Mouse (Mus musculus): ENCODE data around the gene Hpd. TPM values are rescaled to one million over a fixed set of nuclear protein-coding genes. Genes with fewer than 3 reads are reported as not detected.
A peak's percentile ranks its signal among the peaks of the same experiment; 100 is the strongest.

The Hpd gene
- total RNA-seq, 2 experiments from 2014 or later = 0.42 to 2.4 TPM

DNA sequence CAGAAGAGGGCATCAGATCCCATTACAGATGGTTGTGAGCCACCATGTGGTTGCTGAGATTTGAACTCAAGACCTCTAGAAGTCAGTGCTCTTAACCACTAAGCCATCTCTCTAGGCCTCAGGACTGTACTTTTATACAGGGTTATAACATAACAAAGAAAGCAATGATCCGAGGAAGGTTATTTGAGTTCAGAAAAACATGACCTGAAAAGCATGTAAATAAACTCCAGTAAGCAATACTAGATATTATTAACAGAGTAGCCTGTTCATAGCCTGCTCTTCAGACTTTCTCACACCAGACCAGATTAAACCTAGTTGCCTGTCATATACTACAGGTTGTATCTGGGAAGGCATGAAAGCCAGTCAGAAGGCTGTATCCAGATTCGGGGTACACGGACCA lies 4.8 kb upstream of the Hpd start:
- no peak for DNase-seq (ENCODE audit: low spot score in 2 of 2)

DNA sequence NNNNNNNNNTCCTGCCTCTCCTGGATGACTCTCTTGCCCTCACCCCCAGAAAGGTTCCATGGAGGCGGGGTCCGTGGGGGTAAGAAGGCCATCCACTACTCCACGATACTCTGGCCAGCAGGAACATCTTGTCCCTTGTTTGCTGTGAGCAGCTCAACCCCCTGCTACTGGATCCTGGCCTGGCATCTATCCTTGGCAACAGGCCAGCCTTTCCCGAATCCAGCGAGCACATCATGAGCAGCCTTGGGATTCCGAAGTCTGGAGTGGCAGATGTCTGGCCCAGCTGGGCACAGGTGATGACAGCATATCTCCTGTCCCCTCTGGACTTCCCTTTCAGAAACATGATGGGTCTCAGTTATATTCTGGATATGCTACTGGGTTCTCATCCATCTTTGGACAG lies 3.4 kb upstream of the Hpd start:
- DNase-seq (ENCODE audit: low spot score in 2 of 2) = no peak

DNA sequence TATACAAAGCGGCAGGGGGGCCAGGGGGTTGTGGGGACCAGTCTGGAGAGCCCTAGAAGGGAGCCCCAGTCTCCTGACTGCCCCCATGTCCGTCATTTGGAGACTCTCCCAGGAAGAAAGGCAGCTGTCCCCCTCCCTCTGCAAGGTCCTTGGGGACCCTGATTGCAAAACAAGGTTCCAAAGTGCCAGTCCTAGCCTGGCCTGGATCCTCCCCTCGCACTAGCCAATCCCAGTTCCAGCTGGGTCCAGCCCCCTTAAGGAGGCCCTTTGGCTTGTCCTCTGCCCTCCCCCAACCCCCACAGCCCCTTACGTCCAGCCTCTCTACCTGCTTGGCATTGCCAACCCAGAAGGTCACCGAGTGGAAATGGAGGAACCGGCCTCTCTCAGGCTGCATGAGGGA lies 991 bp downstream of the Hpd start:
- no peak for DNase-seq (ENCODE audit: low spot score in 2 of 2)

DNA sequence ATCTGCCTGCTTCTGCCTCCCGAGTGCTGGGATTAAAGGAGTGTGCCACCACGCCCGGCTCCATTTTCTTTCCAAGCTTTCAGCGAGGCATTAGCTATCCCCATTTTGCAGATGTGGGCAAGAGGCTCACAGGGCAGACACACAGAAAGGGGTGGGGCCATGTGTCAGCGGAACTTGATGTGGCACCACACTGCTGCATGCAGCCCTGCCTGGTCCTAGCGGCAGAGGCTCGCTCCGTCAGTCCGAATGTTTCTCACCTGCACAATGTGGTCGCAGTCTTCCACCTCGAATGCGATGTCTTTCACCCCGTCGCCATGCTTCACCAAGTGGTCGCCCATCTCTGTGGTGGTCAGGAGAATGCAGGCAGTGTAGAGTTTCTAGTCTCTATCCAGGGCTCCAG lies 2.1 kb downstream of the Hpd start:
- DNase-seq (ENCODE audit: low spot score in 2 of 2) = no peak

DNA sequence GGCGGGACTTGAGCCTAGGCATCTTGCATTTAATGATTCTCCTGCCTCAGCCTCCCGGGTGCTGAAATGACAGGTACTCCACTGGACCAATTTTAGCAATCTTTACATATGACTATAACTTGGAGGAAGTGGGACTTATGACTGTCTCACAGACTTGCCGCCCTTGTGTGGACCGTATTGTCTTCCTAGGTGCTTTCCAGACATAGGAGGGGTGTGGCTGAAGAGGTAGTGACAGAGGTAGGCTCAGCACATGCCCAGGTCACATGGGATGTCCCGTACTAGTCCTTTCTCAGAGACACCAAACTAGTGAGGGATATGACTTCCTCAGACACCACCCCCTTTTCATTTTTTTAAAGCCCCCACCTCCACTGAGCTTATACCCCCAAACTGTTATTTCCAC lies 3.7 kb downstream of the Hpd start:
- no peak for DNase-seq (ENCODE audit: low spot score in 2 of 2)

DNA sequence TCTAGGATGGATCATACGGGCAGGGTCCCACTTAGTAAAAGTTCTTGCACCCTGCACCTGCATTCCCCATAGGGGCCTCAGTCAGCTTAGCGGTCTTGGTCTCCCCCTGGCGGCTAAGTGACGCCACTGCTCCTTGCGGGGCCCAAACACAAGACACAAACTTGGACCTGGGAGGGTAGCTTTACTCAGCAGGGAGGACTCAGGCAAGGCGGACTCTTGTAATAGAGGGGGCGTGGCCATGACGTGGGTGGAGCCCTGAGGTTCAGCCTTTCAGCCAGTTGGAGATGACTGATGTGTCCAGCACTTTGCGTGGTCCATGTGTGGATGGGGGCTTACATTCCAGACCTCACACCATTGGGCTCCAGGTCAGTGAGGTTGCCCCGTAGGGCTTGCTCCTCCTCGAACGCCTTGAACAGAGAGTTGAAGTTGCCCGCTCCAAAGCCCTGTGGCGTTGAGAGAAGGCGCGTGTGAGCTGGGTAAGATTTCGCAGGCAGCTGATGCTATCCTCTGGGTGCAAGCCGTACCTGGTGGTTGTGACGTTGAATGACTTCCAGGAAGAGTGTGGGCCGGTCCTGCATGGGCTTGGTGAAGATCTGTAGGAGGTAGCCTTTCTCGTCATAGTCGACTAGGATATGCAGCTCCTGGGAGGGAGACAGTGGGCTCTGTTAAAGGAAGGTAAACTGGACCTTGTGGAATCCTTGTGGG lies 10.7 kb downstream of the Hpd start:
- DNase-seq (ENCODE audit: low spot score in 2 of 2) = peak; percentile 72 to 82

DNA sequence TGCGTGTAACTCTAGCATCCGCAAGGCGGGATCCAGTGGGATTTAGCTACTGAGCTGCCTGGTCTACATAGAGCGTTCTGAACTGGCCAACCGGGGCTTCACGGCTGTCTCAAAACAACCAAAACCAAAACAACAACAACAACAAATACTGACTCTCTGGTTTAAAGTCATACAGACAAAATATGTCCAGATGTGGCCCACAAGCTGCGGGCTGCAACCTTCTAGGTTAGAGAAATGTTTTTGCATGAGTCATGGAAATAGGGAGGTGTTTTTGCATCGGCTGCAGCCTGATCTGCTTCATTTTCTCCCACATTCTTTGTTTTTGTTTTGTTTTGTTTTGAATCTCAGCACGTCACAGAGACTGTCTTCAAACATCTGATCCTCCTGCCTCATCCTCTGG lies 12.2 kb downstream of the Hpd start:
- DNase-seq (ENCODE audit: low spot score in 2 of 2) = no peak

DNA sequence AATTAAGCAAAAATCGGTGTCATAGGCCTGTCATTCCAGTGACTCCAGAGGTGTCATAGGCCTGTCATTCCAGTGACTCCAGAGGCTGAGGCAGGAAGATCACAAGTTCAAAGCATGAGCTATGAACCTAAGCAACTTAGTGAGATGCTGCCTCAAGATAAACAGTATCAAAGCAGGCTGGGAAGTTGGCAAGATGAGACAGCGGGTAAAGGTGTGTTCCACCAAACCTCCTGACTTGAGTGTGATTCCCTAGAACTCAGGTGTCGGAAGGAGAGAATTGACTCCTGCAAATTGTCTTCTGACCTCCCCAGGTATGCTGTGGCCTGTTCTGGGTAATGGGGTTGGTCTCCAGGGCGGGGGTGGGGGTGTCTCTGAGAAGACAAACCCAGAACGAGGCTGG lies 13.2 kb downstream of the Hpd start, which contains the start of gene Psmd9:
Gene Psmd9 (plus strand): TSS at position 130 of the 400 bp plus-strand sequence.
- DNase-seq (ENCODE audit: low spot score in 2 of 2) = no peak

DNA sequence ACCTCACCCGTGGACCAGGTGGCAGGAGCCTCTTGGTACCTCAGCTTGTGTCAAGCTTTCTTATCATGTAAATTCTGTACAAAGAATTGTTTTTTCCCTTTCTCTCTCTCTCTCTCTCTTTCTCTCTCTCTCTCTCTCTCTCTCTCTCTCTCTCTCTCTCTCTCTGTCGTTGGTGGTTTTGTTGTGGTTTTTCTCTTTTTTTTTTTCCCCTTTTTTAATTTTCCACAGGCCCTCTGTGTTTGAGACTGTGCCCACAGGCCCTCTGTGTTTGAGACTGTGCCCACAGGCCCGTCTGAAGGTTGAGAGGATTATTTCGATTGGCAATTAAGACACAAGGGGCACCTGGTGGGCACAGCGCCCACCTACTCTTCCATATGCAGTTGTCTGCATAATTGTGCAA lies 14.9 kb downstream of the Hpd start:
- DNase-seq (ENCODE audit: low spot score in 2 of 2) = no peak

DNA sequence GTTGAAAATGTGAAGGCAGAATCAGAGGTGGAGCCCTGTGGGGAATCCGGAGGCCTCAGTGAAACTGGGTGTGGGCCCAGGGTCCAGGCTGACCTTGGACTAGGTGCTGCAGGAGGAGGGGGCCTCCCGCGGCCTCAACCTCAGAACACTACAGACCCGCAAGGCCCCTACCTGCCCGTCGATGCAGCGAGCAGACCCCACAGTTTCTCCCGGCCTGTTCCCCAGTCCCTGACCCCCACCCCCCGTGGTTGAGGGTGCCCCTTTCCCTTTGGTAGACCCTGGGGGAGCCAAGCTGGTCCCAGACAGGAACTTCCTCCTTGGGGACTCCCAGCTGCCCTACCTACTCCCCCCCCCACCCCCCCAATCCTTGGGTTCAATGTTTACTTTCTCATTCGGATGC lies 16.1 kb downstream of the Hpd start:
- no peak for DNase-seq (ENCODE audit: low spot score in 2 of 2)

DNA sequence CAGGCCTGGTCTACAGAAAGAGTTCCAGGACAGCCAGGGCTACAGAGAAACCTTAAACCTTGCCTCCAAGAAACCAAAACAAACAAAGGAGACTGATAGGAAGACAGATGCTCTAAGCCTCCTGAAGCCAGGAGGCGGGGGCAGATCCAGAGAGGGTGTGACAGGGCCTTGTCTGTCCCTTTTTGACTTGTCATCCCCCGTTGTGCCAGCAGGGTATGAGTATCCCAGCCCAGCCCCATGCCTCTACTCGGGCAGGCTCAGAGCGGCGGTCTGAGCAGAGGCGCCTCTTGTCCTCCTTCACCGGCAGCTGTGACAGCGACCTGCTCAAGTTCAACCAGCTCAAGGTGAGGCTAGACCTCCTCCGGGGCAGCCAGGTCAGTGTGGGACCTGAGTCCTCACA lies 19.6 kb downstream of the Hpd start:
- DNase-seq (ENCODE audit: low spot score in 2 of 2) = no peak

DNA sequence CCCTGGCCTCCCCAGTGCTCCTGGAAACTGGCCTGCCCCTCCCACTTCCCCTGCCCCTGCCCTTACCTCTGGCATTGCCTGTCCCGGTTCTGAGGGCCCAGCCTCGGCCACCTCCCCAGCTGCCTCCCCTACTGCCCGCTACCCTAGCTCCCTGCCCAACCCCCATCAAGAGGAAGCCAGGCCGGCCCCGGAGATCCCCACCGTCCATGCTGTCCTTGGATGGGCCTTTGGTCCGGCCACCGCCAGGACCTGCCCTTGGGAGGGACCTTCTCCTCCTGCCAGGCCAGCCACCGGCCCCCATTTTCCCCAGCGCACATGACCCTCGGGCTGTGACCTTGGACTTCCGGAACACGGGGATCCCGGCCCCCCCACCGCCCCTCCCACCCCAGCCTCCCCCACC lies 22.2 kb downstream of the Hpd start:
- DNase-seq (ENCODE audit: low spot score in 2 of 2) = no peak

DNA sequence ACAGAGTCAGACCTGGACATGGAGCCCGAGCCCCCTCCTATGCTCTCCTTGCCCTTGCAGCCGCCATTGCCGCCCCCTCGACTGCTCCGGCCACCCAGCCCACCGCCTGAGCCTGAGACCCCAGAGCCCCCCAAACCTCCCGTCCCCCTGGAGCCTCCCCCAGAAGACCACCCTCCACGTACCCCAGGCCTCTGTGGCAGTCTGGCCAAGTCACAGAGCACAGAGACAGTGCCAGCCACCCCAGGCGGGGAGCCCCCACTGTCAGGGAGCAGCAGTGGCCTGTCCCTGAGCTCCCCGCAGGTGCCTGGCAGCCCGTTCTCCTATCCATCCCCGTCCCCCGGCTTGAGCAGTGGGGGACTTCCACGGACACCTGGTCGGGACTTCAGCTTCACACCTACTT lies 22.7 kb downstream of the Hpd start:
- DNase-seq (ENCODE audit: low spot score in 2 of 2) = no peak

DNA sequence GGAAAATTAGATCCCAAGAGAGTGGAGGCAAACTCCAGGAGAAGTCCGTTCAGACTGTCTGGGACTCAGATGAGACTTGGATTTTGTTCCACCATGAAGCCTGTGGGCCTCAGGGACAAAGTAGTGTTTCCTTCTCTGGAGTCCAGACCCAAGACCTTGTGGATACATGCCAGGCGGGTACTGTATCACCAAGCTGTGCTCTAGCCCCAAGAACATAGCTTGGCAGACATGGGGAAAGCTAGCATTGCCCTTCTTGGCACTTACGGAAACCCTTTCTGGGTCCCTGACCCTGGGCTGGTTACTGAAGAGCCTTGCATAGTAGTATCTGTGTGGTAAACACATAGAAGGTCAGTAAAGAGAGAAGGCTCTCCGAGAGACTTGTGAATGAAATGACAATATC lies 23.1 kb downstream of the Hpd start:
- no peak for DNase-seq (ENCODE audit: low spot score in 2 of 2)

DNA sequence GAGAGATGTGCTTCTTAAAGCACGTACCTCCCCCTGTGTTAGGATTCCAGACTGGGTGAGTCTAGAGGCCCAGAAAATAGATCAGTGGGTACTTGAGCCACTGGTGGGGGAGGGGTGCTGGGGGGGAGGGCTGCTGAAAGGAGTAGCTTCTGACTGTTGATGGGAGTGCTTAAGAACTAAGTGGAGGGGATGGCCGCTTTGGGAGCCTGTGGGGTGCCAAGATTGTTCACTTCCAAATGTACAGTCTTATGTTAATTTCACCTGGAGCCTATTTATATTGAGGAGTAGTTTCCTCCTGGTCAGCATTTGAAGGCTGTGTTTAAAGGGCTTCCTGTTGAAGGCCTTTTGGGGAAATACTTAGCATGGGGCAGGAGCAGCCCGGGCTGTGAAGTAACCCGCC lies 24.6 kb downstream of the Hpd start:
- DNase-seq (ENCODE audit: low spot score in 2 of 2) = no peak

DNA sequence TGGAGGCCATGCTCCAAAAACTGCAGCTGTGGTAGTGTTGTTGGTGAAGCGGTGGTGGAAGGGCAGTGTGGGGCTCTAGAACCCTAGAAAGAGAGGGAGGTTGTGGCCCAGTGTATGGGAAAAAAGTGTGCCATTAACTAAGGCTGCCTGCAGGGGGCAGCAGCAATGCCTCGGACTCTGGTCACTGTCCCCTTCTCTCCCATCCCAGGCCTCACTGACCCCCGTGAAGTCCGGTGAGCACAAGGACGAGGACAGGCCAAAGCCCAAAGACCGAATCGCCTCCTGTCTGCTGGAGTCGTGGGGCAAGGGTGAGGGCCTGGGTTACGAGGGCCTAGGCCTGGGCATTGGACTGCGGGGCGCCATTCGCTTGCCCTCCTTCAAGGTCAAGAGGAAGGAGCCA lies 25.8 kb downstream of the Hpd start:
- DNase-seq (ENCODE audit: low spot score in 2 of 2) = no peak

DNA sequence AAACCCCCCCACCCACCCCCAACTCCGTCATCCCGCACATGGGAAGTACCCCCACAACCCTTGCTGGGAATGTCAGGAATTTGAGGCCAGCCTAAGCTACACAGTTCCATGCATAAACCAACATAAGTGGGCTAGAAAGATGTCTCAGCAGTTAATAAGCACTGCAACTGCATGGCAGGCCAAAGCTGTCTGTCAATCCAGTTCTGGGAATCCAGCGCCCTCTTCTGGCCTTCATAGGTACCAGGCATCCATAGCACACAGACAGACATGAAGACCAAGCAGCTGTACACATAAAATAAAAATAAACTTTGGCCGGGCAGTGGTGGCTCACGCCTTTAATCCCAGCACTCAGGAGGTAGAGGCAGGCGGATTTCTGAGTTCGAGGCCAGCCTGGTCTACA lies 27.1 kb downstream of the Hpd start:
- DNase-seq (ENCODE audit: low spot score in 2 of 2) = peak in 1 of 2 experiments; percentile 54

DNA sequence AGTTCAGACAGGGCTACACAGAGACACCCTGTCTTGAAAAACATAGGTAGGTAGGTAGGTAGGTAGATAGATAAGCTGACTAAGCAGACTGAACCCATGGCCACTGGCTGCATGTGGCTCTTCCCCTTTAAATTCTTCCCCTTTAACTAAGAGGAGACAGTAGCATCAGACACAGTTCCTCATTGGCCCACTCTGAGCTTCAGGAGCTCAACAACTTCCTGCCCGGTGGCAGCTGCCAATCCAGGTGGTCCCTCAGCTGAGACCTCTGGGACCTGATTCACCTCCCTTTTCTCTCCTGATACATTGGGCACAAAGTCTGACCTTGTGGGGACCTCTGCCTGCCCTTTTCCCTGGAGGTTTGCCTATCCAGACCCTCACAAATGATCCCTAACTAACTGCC lies 29.6 kb downstream of the Hpd start:
- no peak for DNase-seq (ENCODE audit: low spot score in 2 of 2)

DNA sequence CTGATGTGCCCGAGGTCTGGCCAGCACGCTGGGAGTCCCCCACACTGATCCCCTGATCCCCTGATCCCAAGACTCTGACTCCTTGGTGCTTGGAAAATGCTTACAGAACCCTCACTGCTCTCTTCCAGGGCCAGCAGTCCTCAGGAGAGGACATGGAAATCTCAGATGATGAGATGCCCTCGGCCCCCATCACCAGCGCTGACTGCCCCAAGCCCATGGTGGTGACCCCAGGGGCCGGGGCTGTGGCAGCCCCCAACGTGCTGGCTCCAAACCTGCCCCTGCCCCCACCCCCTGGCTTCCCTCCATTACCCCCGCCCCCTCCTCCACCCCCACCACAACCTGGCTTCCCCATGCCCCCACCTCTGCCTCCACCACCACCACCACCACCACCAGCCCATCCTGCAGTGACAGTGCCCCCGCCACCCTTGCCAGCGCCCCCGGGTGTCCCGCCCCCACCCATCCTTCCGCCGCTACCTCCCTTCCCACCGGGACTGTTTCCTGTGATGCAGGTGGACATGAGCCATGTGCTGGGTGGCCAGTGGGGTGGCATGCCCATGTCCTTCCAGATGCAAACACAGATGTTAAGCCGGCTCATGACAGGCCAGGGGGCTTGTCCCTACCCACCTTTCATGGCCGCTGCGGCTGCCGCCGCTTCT lies 30.7 kb downstream of the Hpd start:
- no peak for DNase-seq (ENCODE audit: low spot score in 2 of 2)

DNA sequence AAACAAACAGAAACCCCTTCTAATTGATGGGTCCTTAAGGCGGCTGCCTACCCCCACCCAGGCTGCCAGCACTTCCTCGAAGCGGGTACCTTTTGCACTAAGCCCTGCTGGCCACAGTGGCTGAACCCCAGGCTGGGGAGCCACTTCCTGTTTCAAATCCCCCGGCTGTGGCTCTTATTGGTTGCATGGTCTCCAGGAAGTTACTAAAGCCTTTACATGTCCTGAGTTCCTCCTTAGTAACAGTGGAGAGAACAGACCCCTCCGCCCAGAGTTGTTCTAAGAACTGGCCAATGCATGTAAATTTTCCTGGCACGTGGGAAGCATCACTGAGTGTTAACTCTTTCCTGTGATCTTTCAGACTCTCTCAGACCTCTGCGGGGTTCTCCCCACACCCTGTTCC lies 31.4 kb downstream of the Hpd start:
- no peak for DNase-seq (ENCODE audit: low spot score in 2 of 2)

DNA sequence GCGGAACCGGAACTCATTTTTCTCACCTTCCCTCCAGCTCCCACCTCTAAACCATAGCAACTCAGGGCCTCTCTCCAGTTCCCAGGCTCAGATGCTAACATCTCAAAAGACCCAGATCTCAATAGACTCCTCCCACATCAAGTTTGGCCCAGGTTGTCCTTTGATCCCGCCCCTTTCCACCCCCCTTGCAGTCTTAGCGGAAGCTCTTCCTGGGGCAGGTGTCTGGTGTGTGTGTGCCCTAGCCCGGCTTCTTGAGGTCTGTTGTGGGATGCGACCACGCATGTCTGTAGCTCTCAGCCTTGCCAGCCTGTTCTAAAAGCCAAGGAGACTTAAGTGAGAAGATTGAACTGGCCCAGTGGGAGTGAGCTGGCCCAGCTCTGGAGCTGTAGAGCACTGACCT lies 31.9 kb downstream of the Hpd start:
- DNase-seq (ENCODE audit: low spot score in 2 of 2) = no peak

DNA sequence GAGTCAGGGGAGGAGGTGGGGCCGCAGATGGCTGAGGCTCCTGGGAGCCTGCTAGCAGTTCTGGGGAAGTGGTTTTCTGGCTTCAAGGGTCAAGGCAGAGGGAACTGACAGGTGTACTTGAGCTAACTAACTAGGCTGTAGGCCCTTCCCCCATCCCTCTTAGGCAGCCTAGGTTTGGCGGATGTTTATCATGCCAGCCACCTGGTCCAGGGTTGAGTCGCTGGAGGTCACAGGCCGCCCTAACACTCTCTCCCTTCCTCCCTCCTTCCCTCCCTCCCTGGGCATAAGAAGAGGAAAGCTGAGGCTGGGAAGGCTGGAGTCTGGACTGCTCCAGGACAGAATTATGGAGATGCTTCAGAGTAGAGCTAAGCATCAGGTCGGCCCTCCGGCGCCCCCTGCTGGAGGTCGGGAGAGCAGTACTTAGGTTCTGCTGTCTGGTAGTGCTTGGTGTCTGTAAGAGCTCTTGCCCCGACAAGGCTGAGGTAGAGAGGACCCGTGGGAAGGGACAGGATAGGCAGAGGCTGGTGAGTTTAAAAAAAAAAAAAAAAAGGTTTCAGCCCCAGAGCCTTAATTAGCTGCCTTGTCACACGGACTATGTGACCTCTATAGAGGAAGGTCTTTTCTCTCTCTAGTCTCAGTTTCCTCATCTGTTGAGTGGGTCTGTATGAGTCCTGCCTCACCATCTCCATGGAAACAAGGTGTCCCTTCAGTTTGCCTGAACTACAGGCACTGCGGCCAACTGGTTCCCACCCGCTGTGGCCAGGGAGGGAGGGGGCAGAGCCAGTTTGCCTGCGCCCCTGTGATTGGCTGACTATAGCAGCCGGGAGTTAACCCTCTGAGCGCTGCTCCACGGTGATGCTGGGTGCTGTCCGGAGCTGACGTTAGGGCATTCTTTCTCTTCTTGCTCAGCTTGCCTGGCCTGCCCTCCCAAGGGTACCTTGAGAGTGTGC lies 32.8 kb downstream of the Hpd start:
- DNase-seq (ENCODE audit: low spot score in 2 of 2) = peak; percentile 89 to 93
